Mouse (Mus musculus): ENCODE measurements around the gene Astn1. TPM values are rescaled to one million over a fixed set of nuclear protein-coding genes. Genes with fewer than 3 reads are reported as not detected.

Astn1 gene
- polyA plus RNA-seq, 1 experiment: 0.28 TPM

GRCm38 (mm10) chr1:158388995-158389394 is 26.9 kb downstream of the Astn1 start:
- Histone ChIP-seq H3K4me1 (ENCODE audit: control insufficient read depth, insufficient read depth, low read length) (no peaks in the 10 kb centered on the region), H3K4me3 (ENCODE audit: control insufficient read depth, low read depth, low read length) (no peak overlapping the region), H3K36me3 (ENCODE audit: control insufficient read depth, insufficient read depth, low read length) (no peaks in the 10 kb centered on the region), H3K27me3 (ENCODE audit: control insufficient read depth, insufficient read depth, low read length) (no peaks in the 10 kb centered on the region), H3K27ac (ENCODE audit: control insufficient read depth, insufficient read depth, low read depth, low read length) (no peak overlapping the region)
- no peak for TF ChIP-seq POLR2A (IDR thresholded peaks at IDR 0.05; ENCODE audit: control insufficient read depth, low read depth, low read length)
- TF ChIP-seq CTCF (IDR thresholded peaks at IDR 0.05; ENCODE audit: control insufficient read depth, insufficient read depth, insufficient replicate concordance, low read depth, low read length): no peak

- Histone ChIP-seq H3K27ac (ENCODE audit: control insufficient read depth, insufficient read depth, low read depth, low read length) (no peak overlapping the region), H3K27me3 (ENCODE audit: control insufficient read depth, insufficient read depth, low read length) (no peaks in the 10 kb centered on the region), H3K4me1 (ENCODE audit: control insufficient read depth, insufficient read depth, low read length) (no peaks in the 10 kb centered on the region), H3K36me3 (ENCODE audit: control insufficient read depth, insufficient read depth, low read length) (no peaks in the 10 kb centered on the region), H3K4me3 (ENCODE audit: control insufficient read depth, low read depth, low read length) (no peak overlapping the region)
- TF ChIP-seq CTCF (IDR thresholded peaks at IDR 0.05; ENCODE audit: control insufficient read depth, insufficient read depth, insufficient replicate concordance, low read depth, low read length) (no peak), POLR2A (IDR thresholded peaks at IDR 0.05; ENCODE audit: control insufficient read depth, low read depth, low read length) (no peak)
Observed at GRCm38 (mm10) chr1:158390693-158391092, 28.6 kb downstream of the Astn1 start.

DNA sequence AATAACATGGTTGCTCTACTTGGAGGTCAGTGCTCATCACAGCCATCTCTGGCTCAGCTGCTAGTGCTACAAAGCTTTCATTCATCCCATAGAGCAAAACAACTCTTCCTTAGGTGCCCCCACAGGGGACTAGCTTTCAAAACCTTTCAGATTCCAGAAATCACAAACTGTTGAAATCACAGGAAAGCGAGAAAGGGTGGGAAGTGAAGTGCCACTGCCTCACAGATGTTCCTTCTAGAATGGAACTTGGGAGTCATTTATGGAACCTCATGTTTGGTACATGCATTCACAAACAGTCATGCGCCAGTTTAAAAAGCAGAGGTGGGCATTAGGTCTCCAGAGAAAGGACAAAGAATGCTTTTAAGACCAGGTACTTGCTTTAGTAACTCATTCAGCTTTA is 35.0 kb downstream of the Astn1 start:
- no peaks in the 10 kb centered on the region for H3K4me1 ChIP-seq (ENCODE audit: control insufficient read depth, insufficient read depth, low read length)
- TF ChIP-seq POLR2A (IDR thresholded peaks at IDR 0.05; ENCODE audit: control insufficient read depth, low read depth, low read length) (no peak), CTCF (IDR thresholded peaks at IDR 0.05; ENCODE audit: control insufficient read depth, insufficient read depth, insufficient replicate concordance, low read depth, low read length) (no peak)
- no peak overlapping the region for H3K4me3 ChIP-seq (ENCODE audit: control insufficient read depth, low read depth, low read length)
- no peak overlapping the region for H3K27ac ChIP-seq (ENCODE audit: control insufficient read depth, insufficient read depth, low read depth, low read length)
- H3K27me3 ChIP-seq (ENCODE audit: control insufficient read depth, insufficient read depth, low read length): no peaks in the 10 kb centered on the region
- no peaks in the 10 kb centered on the region for H3K36me3 ChIP-seq (ENCODE audit: control insufficient read depth, insufficient read depth, low read length)

DNA sequence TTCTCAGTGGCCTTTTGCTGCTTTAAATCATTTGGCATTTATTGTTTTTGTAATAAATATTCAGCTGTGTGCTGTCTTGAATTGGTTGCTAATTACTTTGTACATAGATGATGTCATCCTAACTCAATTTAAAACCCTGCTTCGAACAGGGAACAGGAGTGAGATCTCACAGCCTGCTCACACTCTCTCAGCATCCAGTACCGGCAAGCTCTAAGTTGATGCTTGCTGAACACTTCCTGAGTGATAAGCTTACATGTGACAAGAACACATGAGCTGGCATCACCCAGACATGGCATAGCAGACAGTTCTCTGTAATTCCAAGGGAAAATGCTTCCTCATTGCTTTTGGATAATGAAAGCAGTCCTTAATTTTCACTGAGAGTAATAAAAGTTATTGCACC is 38.8 kb downstream of the Astn1 start:
- no peaks in the 10 kb centered on the region for H3K27me3 ChIP-seq (ENCODE audit: control insufficient read depth, insufficient read depth, low read length)
- no peaks in the 10 kb centered on the region for H3K36me3 ChIP-seq (ENCODE audit: control insufficient read depth, insufficient read depth, low read length)
- no peaks in the 10 kb centered on the region for H3K4me1 ChIP-seq (ENCODE audit: control insufficient read depth, insufficient read depth, low read length)
- TF ChIP-seq POLR2A (IDR thresholded peaks at IDR 0.05; ENCODE audit: control insufficient read depth, low read depth, low read length): no peak
- TF ChIP-seq CTCF (IDR thresholded peaks at IDR 0.05; ENCODE audit: control insufficient read depth, insufficient read depth, insufficient replicate concordance, low read depth, low read length): no peak
- no peak overlapping the region for H3K27ac ChIP-seq (ENCODE audit: control insufficient read depth, insufficient read depth, low read depth, low read length)
- H3K4me3 ChIP-seq (ENCODE audit: control insufficient read depth, low read depth, low read length): no peak overlapping the region

DNA sequence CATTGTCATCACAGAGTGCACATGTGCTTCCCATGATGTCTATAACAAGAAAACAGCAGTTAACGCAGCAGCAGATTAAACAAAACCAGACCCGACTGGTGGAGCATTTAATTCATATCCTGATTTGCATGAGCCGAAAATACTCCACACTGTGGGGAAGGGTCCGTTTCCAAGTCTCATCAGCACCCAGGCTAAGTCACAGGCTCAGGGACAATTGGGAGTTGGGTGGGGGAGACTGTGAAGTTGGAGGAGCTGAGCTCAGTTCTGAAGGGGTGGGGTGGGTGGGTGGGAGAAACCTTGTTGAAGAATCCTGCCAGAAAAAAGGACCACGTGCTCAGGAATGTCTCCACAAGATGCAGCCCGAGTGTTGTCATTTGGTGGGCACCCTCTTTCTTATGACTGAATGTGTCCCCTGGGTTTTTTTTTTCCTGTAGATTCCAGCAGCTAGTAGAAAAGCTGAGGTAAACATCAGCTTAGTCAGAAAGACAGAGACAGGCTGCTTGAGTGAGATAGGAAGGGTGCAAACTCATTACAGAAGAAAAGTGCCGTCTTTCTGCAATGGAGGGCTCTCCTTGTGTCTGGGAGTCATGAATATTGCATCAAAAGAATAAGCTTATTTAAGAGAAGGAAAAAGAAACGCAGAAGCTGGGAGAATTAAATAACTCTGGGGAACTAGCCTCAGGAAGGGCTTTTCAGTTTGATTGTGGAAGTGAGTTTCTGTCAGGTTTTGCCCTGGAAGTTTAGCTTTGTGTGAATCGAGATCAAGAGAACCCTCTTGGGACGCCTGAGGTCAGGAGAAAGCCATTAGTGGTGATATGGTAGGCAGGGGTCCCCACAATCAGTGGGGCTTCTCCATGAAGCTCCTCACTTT is 44.1 kb downstream of the Astn1 start:
- no peaks in the 10 kb centered on the region for H3K4me1 ChIP-seq (ENCODE audit: control insufficient read depth, insufficient read depth, low read length)
- no peaks in the 10 kb centered on the region for H3K36me3 ChIP-seq (ENCODE audit: control insufficient read depth, insufficient read depth, low read length)
- H3K4me3 ChIP-seq (ENCODE audit: control insufficient read depth, low read depth, low read length): no peak overlapping the region
- TF ChIP-seq POLR2A (IDR thresholded peaks at IDR 0.05; ENCODE audit: control insufficient read depth, low read depth, low read length) (no peak), CTCF (IDR thresholded peaks at IDR 0.05; ENCODE audit: control insufficient read depth, insufficient read depth, insufficient replicate concordance, low read depth, low read length) (no peak)
- H3K27me3 ChIP-seq (ENCODE audit: control insufficient read depth, insufficient read depth, low read length): no peaks in the 10 kb centered on the region
- H3K27ac ChIP-seq (ENCODE audit: control insufficient read depth, insufficient read depth, low read depth, low read length): no peak overlapping the region

DNA sequence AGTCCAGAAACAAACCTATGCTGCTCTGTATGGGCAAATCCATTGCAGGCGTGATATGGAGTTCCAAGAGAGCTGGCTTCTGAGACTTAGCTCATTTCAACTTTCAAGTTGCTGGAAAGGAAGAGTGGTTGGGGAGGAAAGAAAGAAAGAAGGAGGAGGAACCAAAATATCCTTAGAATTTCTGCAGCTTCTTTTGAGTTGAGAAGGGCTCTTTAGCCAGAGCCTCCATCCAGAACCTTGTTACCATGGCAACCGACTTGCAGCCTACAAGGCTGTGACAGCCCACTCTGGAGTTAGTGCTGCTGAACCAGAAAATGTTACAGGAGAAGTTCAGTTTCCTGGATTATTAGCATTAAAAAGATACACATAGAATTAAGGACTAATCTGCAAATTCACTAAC is 46.1 kb downstream of the Astn1 start:
- no peaks in the 10 kb centered on the region for H3K27me3 ChIP-seq (ENCODE audit: control insufficient read depth, insufficient read depth, low read length)
- H3K4me1 ChIP-seq (ENCODE audit: control insufficient read depth, insufficient read depth, low read length): no peaks in the 10 kb centered on the region
- no peak for TF ChIP-seq POLR2A (IDR thresholded peaks at IDR 0.05; ENCODE audit: control insufficient read depth, low read depth, low read length)
- TF ChIP-seq CTCF (IDR thresholded peaks at IDR 0.05; ENCODE audit: control insufficient read depth, insufficient read depth, insufficient replicate concordance, low read depth, low read length): no peak
- H3K36me3 ChIP-seq (ENCODE audit: control insufficient read depth, insufficient read depth, low read length): no peaks in the 10 kb centered on the region
- H3K27ac ChIP-seq (ENCODE audit: control insufficient read depth, insufficient read depth, low read depth, low read length): no peak overlapping the region
- H3K4me3 ChIP-seq (ENCODE audit: control insufficient read depth, low read depth, low read length): no peak overlapping the region

GRCm38 (mm10) chr1:158411146-158411545 is 49.1 kb downstream of the Astn1 start:
- Histone ChIP-seq H3K27me3 (ENCODE audit: control insufficient read depth, insufficient read depth, low read length) (no peaks in the 10 kb centered on the region), H3K36me3 (ENCODE audit: control insufficient read depth, insufficient read depth, low read length) (no peaks in the 10 kb centered on the region), H3K4me3 (ENCODE audit: control insufficient read depth, low read depth, low read length) (no peak overlapping the region), H3K4me1 (ENCODE audit: control insufficient read depth, insufficient read depth, low read length) (no peaks in the 10 kb centered on the region), H3K27ac (ENCODE audit: control insufficient read depth, insufficient read depth, low read depth, low read length) (no peak overlapping the region)
- no peak for TF ChIP-seq POLR2A (IDR thresholded peaks at IDR 0.05; ENCODE audit: control insufficient read depth, low read depth, low read length)
- no peak for TF ChIP-seq CTCF (IDR thresholded peaks at IDR 0.05; ENCODE audit: control insufficient read depth, insufficient read depth, insufficient replicate concordance, low read depth, low read length)
